Mouse (Mus musculus): ENCODE results near the gene Msh4.
"Not testable (repeated sequence)": the region's sequence is repeated elsewhere in the genome, so short reads cannot be mapped to it uniquely, and the experiment has no call there.

Gene Msh4

GRCm38 (mm10) chr3:153911197-153911881 is 5.4 kb upstream of the Msh4 start:
- no peak for DNase-seq (ENCODE audit: low read depth, low spot score)

GRCm38 (mm10) chr3:153910489-153910888 is 4.6 kb upstream of the Msh4 start:
- DNase-seq (ENCODE audit: low read depth, low spot score), result no peak

- no peak for DNase-seq (ENCODE audit: low read depth, low spot score)
Observed at GRCm38 (mm10) chr3:153908919-153909318, 3.0 kb upstream of the Msh4 start.

GRCm38 (mm10) chr3:153905251-153906135 is 445 bp downstream of the Msh4 start:
- DNase-seq (ENCODE audit: low read depth, low spot score), result no peak

- DNase-seq (ENCODE audit: low read depth, low spot score), result peak; percentile 53
Observed at GRCm38 (mm10) chr3:153904586-153904985, 1.4 kb downstream of the Msh4 start.

- DNase-seq (ENCODE audit: low read depth, low spot score), result no peak
Observed at GRCm38 (mm10) chr3:153902595-153902994, 3.3 kb downstream of the Msh4 start.

DNA sequence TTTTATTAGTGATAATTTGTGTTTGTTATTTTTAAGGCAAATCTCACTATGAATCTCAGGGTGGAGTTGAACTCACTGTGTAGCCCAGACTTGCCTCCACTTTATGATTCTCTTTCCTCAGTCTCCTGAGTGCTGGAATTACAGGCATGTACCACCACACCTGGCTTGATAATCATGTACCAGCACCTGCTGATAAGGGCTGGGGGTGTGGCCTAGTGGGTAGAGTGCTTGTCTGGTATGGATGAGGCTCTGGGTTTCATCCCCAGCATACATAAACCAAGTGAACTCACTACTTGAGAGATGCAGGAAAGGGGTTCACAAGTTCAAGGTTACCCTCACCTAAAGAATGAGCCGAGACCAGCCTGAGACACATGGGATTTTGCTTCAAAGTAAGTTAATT is 4.0 kb downstream of the Msh4 start:
- no peak for DNase-seq (ENCODE audit: low read depth, low spot score)

DNA sequence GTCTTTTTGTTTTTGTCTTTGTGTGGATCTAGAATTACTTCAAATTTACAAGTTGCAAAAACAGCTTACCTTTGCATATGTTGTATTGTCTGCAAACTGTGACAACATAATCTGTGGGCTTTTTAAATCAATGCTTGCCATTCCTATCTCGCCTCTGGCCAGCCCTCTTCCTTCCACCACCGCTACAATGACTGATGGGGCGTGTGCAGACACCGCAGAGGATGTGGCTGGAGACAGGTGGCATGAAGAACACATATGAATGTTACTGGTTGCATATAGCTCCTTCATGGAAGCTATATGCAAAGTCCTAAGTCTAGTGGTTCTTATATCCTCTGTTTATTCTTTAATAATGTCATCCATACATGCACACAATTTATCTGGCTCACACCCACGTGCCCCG is 8.7 kb downstream of the Msh4 start:
- DNase-seq (ENCODE audit: low read depth, low spot score), result no peak

- DNase-seq (ENCODE audit: low read depth, low spot score), result no peak
Observed at GRCm38 (mm10) chr3:153895454-153895853, 10.5 kb downstream of the Msh4 start.

DNA sequence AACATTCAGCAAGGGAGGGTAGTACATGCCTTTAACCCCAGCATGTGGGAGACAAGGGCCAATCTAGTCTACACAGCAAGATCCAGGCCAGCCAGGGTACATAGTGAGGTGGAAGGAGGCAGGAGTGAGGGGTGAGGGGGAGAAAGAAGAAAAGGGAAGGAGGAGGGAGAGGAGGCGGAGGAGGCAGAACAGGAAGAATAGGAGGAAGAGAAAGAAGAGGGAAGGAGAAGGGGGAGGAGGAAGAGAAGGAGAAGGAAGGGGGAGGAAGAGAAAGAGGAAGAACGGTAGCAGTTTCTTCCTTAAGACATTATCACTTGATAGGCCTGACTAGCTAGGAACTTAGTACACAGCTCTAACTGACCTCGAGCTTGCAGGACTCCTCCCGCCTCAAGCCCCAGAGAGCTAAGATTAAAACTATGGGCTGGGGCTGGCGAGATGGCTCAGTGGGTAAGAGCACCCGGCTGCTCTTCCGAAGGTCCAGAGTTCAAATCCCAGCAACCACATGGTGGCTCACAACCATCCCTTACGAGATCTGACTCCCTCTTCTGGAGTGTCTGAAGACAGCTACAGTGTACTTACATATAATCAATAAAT is 16.7 kb downstream of the Msh4 start:
- DNase-seq (ENCODE audit: low read depth, low spot score), result no peak

DNA sequence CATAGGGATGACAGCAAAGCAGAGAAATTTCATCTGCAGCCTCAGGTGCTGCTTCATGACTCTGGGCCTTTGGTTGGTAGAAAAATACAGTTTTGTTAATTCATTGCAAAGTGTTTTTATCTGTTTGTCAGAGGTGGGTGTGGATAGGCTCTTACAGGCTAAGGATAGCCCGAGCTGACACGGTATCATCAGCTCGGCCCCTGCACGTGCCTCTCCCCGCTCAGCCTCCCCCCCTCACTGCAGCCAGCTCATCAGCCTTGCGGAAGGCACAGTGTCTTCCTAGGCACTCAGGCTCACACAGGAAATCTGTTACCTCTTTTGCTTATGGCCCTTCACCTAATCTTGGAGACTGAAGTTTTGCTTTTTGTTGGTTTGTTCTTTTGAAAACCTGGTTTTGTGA is 17.8 kb downstream of the Msh4 start:
- DNase-seq (ENCODE audit: low read depth, low spot score), result no peak

- DNase-seq (ENCODE audit: low read depth, low spot score), result no peak
Observed at GRCm38 (mm10) chr3:153886296-153886695, 19.6 kb downstream of the Msh4 start.

DNA sequence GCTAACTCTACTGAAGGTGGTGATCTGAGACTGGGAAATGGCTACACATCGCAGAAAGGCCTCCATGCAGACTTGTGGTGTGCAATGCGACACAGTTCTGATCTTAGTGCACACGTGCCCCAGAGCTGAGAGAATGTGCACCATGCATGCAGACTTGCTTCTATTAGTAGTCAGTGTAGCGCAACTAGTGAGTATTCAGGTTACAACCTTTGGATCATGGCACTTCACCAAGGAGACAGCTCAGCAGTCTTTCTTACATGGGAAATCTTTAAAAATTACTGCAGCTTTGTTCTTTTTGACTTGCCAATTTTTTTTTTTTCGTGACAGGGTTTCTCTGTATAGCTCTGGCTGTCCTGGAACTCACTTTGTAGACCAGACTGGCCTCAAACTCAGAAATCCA is 34.5 kb downstream of the Msh4 start:
- DNase-seq (ENCODE audit: low read depth, low spot score), result no peak

- DNase-seq (ENCODE audit: low read depth, low spot score), result no peak
Observed at GRCm38 (mm10) chr3:153867149-153868136, 38.5 kb downstream of the Msh4 start.

DNA sequence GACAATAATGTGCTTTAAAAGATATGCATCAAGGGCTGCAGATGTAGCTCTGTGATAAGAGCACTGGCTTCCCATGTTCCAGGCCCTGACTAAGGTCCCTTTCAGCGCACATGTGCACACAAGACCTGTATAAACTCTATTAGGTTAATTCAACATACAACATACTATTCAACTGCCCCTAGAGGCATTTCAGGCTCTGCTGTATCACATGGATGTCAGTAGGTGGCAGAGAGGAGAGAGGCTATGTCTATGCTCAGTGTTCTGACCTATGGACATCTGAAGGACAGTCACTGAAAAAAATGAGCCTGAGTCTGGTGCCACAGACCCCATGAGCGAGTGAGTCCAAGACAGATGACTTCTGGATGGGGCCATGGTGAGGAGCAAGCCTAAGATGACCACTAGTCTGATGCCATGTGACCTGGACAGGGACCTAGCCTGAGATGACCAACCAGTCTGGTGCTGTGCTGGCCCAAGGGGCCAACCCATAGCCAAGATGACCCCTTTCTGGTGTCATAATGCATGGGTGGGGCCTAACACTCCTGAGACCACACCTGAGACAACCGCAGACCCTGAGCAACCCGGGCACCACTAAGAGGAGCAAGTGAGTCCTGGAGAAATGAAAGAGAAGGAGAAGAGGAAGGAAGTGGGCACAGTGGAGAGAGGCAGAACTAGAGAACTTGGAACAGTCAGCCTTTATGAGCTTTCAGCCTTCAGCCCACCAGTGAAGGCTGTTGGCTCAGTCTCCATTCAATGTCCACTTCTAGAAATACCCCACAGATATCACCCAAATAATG is 41.1 kb downstream of the Msh4 start:
- DNase-seq (ENCODE audit: low read depth, low spot score), result no peak

- no peak for DNase-seq (ENCODE audit: low read depth, low spot score)
Observed at GRCm38 (mm10) chr3:153863816-153864215, 42.1 kb downstream of the Msh4 start.

GRCm38 (mm10) chr3:153860392-153860791 is 45.5 kb downstream of the Msh4 start:
- not testable (repeated sequence) for DNase-seq (ENCODE audit: low read depth, low spot score)

GRCm38 (mm10) chr3:153858350-153859001 is 47.5 kb downstream of the Msh4 start:
- DNase-seq (ENCODE audit: low read depth, low spot score), result no peak

DNA sequence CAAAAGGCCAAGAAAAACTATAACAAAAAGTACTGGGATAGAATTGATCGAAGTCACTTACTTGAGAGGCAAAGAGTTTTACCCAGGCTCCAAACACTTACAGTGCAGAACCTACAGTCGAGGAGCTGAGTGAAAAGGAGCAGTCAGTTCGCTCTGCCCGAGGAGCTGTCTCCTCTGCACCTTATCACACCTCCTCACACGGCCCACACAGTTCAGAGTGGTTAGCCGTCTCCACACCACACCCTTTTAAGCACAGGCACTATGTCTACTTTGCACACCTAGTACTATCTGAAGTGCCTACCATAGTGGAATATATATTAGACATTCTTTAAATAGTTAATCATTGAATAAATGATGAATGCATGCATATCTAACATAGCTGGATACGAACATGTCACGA is 53.7 kb downstream of the Msh4 start:
- DNase-seq (ENCODE audit: low read depth, low spot score), result no peak

DNA sequence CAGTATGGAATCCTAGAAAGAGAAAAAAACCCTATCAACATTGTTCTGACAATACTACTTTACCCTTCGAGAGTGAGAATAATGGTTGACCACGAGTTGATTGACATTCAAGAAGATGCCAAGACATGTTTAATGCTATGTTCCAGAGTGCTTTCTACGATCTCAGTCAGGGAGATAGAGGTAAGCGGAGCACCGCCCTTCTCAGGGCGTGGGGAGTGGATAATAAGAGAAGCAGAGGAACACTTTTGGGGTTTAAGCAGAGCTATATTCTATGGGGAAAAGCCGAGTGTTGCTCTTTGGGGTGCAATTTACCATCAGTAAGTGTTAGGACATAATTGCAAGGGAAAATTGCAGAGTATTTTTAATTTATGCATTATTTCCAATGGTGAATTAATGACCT is 55.2 kb downstream of the Msh4 start:
- no peak for DNase-seq (ENCODE audit: low read depth, low spot score)
